Mouse (Mus musculus) cerebellum, adult 9-11 months (tissue): ENCODE data around the gene Cux1.
A peak's percentile ranks its signal among the peaks of the same experiment; 100 is the strongest.

Experiments
- DNase-seq: peaks from one replicate; pipeline ENCODE4 v3.0.0; 2022

Cux1 gene

GRCm38 (mm10) chr5:136566001-136566811, 1.1 kb downstream of the Cux1 start:
- DNase-seq: peak; percentile 77

GRCm38 (mm10) chr5:136565311-136565811, 1.9 kb downstream of the Cux1 start:
- peak; percentile 51 for DNase-seq

- DNase-seq: no peak
These were observed 2.5 kb downstream of the Cux1 start for GRCm38 (mm10) chr5:136564613-136565299.

- DNase-seq: no peak
These were observed 3.3 kb downstream of the Cux1 start for GRCm38 (mm10) chr5:136563996-136564395.

- DNase-seq: no peak
These were observed 4.2 kb downstream of the Cux1 start for GRCm38 (mm10) chr5:136563104-136563503.

- no peak for DNase-seq
These were observed 5.1 kb downstream of the Cux1 start for GRCm38 (mm10) chr5:136562212-136562611.

GRCm38 (mm10) chr5:136561641-136562040, 5.6 kb downstream of the Cux1 start:
- no peak for DNase-seq

- DNase-seq: no peak
These were observed 6.6 kb downstream of the Cux1 start for GRCm38 (mm10) chr5:136560656-136561055.

GRCm38 (mm10) chr5:136557446-136557845, 9.8 kb downstream of the Cux1 start:
- DNase-seq: no peak

GRCm38 (mm10) chr5:136556328-136557262, 10.7 kb downstream of the Cux1 start:
- no peak for DNase-seq

- DNase-seq: peak; percentile 58
These were observed 11.6 kb downstream of the Cux1 start for GRCm38 (mm10) chr5:136555703-136556102.

- DNase-seq: no peak
These were observed 14.5 kb downstream of the Cux1 start for GRCm38 (mm10) chr5:136552832-136553231.

GRCm38 (mm10) chr5:136552093-136552492, 15.2 kb downstream of the Cux1 start:
- DNase-seq: no peak

GRCm38 (mm10) chr5:136551571-136551970, 15.7 kb downstream of the Cux1 start:
- DNase-seq: no peak

- DNase-seq: no peak
These were observed 16.6 kb downstream of the Cux1 start for GRCm38 (mm10) chr5:136550726-136551125.

GRCm38 (mm10) chr5:136548776-136549175, 18.5 kb downstream of the Cux1 start:
- DNase-seq: no peak

GRCm38 (mm10) chr5:136545061-136545460, 22.2 kb downstream of the Cux1 start:
- no peak for DNase-seq

- DNase-seq: no peak
These were observed 24.1 kb downstream of the Cux1 start for GRCm38 (mm10) chr5:136543171-136543570.

- DNase-seq: peak; percentile 92
These were observed 26.3 kb downstream of the Cux1 start for GRCm38 (mm10) chr5:136540952-136541351.

GRCm38 (mm10) chr5:136540055-136540838, 27.0 kb downstream of the Cux1 start:
- no peak for DNase-seq

GRCm38 (mm10) chr5:136536753-136537152, 30.5 kb downstream of the Cux1 start:
- no peak for DNase-seq
